Mouse (Mus musculus) spleen, embryonic (tissue): ENCODE results near the gene Mrpl22.
"Not testable (repeated sequence)": the region's sequence is repeated elsewhere in the genome, so short reads cannot be mapped to it uniquely, and the experiment has no call there.

Source experiments
- CTCF ChIA-PET: fragments of 350-600 bp; sonication (Branson Sonifier 250); formaldehyde crosslinking; loops from one replicate; lab custom pipeline; 2022; lab: Charles Lee

Gene Mrpl22

GRCm38 (mm10) chr11:58224872-58225271, 53.4 kb downstream of the Mrpl22 start:
- CTCF ChIA-PET, result interaction anchor here (0.9 to 1.8 kb wide), 4 partner anchors 24 to 86 kb away, joined by 3 to 21 read pairs (median 4); no protein-coding TSS in a partner anchor

GRCm38 (mm10) chr11:58225655-58226054, 54.2 kb downstream of the Mrpl22 start:
- CTCF ChIA-PET, result interaction anchor here (0.9 to 1.8 kb wide), 3 partner anchors 25 to 87 kb away, joined by 3 to 21 read pairs (median 4); no protein-coding TSS in a partner anchor

- CTCF ChIA-PET, result no interaction called here
Observed at GRCm38 (mm10) chr11:58226425-58226824, 55.0 kb downstream of the Mrpl22 start.

GRCm38 (mm10) chr11:58228021-58228420, 56.6 kb downstream of the Mrpl22 start:
- CTCF ChIA-PET, result not testable (repeated sequence)
